Mouse (Mus musculus): ENCODE data around the gene Runx1.

GRCm38 (mm10) chr16:92830479-92830878 is 4.5 kb upstream of the Runx1 start:
- no peak for TF ChIP-seq CTCF (IDR thresholded peaks at IDR 0.05; ENCODE audit: low read depth, low read length)
- TF ChIP-seq EP300 (IDR thresholded peaks at IDR 0.05; ENCODE audit: insufficient read depth, low read depth, low read length) = no peak
